Mouse (Mus musculus): ENCODE measurements at regions not wholly inside any gene's neighbourhood (a gene's known extent, or its start where the extent isn't known, plus 50 kb on each side); places are given as distances from the start of the nearest gene placed in this dataset.

DNA sequence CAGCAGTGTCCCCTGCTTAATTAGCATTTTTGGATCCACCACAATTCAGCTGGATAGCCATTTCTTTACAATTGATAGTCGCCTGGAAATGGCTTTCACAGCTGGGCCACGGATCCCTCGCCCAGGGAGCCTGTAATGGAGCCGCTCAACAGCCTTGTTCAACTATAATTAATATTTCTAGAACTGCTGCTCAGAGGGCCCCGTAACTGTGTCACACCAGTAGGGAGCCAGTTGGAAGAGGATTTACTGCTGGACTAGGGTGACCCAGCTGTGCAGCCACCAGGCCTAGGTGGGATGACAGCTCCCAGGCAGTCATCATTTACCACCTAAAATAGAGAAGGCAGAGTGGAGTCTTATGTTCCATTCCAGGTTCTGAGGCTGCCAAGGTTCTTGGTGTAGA is 529.2 kb downstream of the Nr2f2 start:
- DNase-seq (ENCODE audit: low spot score): no peak

DNA sequence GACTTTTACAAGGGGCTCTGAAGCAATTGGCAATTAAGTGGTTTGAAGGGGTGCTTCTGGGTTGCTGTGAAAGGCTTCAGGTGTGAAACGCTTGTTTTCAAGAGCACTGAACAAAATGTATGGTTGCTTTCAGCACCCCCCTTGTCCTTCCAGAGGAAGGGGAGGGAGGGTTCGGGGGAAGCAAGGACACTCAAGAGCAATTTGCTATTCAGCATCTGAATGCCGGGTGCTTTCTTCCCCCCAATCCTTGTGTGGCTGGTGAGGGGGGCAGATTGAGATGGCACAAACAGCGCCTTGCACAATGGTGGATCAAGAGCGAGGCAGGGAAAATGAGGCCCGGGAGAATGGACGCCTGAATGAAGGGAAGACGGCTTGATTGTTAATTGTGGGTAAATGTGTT is 539.3 kb downstream of the Nr2f2 start:
- no peak for DNase-seq (ENCODE audit: low spot score)

DNA sequence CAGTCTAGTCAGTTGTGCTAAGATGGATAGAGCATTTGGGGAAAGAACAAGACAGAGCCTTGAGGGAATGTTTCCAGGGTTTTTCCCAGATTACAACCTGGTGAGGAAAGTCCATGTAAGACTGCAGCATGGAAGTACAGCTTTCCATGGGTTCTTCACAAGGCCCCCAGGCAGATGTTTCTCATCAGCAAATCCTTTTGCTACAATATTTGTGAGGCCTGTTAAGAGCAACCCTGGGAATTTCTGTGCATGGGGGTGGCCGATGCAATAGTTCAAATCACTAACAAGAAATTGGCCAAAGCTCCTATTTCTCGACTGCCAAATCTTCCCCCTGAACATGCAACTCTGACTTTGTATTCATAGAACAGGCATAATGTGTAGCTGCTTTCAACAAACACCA is 546.0 kb downstream of the Nr2f2 start:
- DNase-seq (ENCODE audit: low spot score): no peak

DNA sequence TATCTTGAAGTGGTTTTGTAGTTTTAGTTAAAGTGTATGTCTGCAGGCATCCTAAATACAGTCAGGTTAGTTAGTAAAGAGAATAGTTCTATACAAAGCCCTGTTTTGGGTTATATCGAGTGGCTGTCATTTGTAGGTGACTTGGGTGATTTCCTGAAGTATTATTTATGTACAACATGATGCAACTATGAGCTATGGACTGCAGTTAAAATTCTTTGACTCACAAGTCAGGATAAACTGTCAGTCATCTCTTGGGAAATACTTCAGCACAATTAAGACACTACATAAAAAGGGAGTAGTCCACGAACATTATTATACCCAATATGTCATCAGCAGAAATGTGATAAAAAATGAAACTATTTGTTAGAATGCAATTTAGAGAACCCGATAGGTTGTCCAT is 554.2 kb downstream of the Nr2f2 start:
- no peak for DNase-seq (ENCODE audit: low spot score)

DNA sequence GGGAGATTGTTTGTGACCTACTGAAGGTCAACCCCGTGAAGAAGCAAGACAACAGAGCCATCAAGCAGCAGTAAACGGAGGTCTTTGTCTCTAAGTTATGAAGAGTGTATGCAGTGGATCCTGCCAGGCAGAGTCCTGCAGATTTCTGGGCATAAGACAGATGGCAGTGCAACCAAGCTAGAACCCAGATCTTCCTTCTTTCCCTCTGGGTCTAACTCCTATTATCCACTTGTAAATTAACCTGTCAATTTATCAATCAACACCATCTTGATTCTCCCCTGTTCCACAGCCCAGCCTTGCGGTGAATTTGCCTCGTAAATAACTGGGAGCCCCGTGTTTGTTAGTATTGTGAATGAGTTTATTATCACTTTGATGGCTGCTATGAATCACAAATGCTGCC is 555.7 kb downstream of the Nr2f2 start:
- peak; percentile 69 for DNase-seq (ENCODE audit: low spot score)

DNA sequence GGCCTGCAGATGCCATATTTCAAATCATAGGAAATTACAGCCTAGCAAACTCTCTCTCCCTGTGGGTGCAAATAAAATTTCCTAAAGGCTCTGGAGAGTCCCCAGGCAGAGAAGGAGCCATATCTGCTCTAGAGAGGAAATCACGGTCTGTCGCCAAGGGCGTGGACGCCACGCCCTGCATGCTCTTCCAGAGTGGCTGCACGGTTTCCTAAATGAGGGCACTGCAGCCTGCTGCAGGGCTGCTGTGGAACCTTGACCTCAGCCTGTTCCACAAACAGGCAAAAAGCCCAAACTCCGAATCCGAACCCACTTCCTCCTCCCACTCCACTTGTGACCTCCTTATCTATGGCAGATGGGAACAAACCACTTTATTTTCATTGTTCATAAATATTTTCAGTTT is 559.3 kb downstream of the Nr2f2 start:
- no peak for DNase-seq (ENCODE audit: low spot score)

DNA sequence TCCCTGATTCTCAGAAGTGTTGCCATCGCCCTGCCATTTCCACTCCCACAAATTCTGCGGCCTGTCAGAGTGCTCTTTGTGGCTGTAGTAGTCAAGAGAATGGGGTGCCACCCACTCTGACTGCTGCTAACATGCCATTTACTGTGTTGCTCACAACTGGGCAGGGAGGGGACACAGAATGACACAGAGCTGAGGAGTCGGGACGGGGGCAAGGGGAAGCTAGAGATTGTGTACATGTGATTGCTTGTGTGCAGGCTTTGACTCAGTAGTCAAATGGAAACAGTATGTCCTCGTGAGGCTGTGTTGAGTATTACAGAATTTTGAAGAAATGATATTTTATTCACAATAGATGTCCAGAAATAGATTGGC is 595.6 kb downstream of the Nr2f2 start:
- DNase-seq (ENCODE audit: low spot score): no peak

DNA sequence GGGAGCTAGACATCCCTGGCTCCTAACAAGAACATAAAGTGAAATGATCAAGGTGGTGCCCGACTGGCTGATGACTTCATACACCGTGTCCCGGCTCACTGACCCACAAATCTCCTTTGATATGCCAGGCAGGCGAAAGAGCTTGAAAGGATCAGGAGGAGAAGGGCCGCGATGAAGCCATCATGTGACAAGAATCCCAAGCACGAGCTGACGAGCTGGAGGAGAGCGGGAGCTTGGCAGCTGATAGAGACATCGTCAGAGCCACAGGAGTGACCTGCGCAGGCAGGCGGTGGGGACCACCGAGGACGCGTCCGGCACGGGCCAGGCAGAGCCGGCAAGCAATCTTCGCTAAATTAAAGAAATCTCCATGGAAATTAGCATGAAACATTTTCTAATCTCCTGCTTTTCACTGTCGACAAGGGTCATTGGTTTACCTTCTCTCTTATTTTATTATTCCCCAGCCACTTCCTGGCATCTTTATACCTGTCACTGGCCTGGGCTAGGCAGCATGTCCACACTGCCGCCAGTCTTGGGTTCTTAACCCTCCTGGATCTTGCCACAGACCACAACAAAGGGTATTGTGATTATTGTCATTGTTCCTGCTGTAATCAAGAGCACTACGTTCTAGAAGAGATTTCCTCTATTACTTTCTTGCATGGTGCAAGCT is 596.1 kb downstream of the Nr2f2 start:
- DNase-seq (ENCODE audit: low spot score): peak; percentile 49

DNA sequence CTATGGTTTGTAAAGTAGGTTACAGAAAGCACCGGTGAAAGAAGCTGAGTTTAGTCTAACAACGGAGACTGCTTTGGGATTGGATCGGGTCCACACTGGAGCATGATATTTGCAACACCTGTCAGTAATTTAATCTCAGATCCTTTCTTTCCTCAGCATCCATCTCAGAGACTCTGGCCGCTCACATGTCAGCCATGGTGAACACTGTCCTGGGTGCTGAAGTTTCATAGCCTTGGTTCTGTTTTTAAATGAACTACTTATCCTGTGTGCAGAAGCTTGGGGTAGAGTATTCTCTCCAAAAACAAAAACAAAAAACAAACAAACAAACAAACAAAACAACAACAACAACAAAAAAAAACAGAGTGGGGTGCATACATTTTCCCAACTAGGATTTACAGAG is 600.1 kb downstream of the Nr2f2 start:
- peak; percentile 65 for DNase-seq (ENCODE audit: low spot score)

DNA sequence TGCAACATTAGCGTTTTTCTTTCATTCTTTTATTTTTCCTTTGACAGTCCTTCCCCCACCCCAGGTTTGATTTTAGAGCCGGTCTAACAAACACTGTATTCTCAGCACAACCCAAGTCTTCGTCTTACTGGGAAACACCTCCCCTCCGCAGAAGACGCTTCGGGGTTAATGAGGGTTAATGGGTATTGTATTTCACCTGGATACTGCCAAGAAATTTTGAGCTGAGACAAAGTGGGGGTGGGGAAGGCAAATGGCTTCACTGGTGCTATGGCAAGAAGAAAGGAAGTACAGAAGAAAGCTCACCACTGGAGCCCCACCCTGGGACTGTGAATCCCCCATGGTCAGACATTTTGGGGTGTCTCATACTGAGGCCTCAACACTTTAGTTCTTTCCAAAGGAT is 626.0 kb downstream of the Nr2f2 start:
- DNase-seq (ENCODE audit: low spot score): no peak

DNA sequence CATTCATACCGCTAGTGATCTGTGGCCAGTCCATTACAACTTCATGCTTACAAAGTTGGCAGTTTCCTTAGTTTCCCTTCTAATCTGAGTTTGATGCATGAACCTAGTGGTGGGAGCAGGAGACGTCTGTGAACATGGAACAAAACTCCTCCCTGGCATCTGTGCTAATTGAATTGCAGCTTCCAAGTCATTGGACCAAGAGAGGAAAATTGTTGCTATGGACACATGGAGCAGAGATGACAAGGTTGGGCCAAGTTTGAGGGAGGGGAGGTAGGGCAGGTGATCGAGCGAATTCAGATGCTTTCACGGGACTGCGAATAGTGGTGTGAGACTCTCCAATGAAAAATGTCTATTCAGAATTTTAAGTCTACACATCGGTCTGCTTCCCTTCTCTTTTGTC is 627.5 kb downstream of the Nr2f2 start:
- no peak for DNase-seq (ENCODE audit: low spot score)

DNA sequence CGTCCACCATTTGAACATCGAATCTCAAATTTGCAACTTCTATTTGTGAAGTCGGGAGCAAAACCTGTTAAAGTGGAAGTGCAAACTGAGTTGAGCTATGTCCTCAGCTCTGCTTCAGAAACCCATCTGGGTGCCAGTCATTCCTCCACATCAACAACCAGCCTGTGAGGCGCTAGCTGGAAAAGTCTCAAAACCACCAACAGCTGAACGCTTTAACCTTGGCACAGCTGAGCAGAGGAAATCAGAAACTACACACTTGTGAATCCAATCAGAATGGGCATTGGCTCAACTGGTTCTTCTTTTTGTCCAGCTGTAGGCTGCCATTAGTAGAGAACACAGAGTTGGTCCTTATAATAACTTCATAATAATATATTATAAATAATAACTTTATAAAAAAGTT is 651.5 kb downstream of the Nr2f2 start:
- no peak for DNase-seq (ENCODE audit: low spot score)

DNA sequence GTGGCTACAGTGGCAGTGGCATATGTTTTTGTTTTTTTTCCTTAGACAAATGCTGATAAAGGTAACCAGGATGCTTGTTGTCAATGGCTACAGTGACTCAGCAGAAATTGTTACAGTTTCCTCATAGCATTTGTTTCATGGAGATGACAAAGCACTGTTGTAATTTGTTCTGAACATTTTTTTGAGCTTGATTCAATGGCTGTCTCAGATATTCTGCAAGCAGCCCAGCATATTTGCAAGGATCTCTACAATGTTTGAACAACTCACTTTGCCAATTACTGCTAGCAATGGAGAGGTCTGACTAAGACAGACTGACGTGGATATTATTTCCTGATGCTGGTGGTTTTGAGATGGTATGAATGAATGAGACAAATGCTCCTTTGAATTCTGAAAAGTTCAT is 696.3 kb downstream of the Nr2f2 start:
- no peak for DNase-seq (ENCODE audit: low spot score)

DNA sequence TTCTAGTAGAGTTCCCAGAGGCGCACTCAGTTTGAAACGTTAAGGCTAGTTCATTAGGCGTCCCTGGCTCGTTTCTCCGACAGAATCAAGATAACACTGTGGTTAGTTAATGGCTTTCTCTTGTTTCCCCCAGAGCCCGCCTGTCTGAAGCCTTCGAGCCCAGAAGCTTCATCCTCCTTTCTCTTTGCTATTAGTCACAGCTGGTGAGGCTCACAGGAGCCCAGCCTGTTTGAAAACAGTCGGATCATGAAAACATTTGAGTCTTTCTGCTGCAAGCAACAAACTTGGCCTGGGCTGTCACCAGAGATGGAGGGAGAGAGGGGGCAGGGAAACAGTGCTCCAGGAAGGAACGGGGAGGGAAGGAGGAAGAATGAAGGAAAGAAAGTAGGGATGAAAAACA is 711.0 kb downstream of the Nr2f2 start:
- DNase-seq (ENCODE audit: low spot score): peak; percentile 35

DNA sequence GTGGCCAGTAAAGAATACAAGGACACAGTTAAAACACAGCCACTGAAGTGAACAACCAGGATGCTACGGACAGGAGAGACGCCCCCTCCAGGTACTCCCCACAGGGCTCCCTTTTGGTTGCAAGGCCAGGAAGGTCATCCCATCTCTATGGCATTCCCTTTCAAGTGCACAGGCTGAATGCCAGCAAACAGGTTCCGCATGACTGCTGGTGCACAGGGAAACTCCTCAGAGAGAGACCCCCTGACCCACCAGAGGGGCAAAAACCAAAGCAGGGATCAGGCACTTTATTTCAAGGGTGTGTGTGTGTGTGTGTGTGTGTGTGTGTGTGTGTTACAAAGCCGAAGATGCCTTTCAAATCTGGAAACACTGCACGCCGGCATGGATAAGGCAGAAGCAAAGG is 721.1 kb downstream of the Nr2f2 start:
- DNase-seq (ENCODE audit: low spot score): peak; percentile 9

DNA sequence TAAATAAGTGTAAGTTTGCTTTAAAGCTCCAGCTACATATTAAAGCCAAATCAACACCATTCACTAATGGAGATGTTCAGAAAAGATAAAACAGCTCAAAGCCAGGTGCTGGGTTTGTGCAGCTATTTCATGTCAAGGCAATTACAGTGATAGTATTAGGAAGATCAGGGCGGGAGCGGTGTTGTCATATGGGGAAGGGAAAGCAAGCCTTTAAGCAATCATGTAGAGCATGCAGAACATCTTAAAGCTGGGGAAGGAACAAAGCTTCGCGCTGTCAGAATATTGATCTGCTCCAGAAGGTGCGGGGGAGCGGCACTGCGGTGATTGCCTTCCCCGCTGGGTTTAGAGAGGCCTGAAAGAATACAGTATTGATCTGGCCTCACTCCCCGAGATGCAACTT is 724.9 kb downstream of the Nr2f2 start:
- peak; percentile 4 for DNase-seq (ENCODE audit: low spot score)

DNA sequence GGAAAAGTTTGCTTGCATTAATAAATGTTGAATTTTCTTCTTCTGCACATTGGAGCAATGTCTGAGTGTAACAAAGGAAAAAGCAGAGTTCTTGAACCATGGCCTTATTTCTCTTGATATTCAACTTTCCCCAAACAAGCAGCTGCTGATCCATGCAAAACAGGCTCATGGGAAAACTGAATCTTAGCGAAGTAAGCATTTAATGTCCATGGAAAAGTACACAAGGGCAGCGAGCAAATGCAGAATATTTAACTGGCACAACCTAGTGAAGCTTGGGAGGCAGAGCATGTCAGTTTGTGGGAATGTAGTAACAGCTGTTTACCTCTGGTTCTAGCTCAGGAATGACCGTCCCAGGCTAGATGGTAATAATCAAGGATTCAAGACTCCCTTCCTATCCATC is 766.7 kb downstream of the Nr2f2 start:
- no peak for DNase-seq (ENCODE audit: low spot score)

DNA sequence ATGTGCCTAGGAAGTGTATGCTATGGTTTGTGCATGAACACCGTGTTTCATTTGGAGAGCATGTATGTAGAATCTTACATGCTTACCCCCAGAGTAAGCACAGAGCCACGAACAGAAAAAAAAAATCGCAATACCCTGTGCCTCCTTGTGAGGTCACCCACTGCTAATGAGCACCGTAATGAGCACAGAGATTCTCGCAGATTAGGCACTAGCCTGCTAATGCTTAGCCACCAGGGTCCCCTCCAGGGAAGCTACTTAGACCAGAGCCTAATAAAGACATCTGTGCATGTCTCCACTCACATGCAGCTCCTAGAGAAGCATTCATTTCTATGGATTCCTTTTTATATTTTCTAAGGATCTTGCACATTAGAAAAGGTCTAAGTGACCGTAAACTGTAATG is 780.8 kb downstream of the Nr2f2 start:
- peak; percentile 38 for DNase-seq (ENCODE audit: low spot score)

DNA sequence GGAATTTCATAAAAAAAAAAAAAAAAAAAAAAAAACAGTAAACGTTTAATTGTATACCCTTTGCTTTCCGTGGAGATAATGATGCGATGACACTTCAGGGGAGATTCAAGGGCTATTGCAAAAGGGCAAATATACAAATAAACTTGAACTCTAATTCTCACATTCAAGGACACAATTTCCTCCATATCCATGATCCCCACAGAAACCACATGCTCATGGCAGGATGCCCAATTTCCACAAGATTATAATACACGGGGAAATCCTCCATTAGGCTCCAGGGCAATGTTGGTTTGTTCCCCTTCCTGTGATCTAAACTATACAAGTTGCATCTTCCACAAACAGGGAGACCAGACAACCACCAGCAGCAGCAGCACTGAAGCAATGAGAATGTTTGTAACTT is 781.4 kb downstream of the Nr2f2 start:
- DNase-seq (ENCODE audit: low spot score): no peak

DNA sequence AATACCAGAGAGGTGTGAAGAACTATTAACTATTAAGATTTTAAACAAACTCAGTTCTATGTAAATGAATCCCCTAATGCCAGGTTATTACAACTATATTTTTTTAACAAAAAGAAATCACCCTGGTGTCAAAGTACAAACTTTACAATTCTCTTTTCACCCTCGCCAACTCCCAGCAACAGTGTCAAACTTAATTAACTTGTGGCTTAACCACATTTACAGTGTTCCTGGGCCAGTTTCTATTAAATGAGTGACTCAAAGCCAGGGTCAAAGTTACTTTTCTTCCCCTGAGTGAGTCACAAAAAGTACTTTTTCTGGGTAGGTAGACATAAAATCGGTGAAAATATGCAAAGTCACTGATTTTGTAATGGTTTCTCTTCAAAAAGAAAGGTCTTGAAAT is 782.0 kb downstream of the Nr2f2 start:
- DNase-seq (ENCODE audit: low spot score): no peak

DNA sequence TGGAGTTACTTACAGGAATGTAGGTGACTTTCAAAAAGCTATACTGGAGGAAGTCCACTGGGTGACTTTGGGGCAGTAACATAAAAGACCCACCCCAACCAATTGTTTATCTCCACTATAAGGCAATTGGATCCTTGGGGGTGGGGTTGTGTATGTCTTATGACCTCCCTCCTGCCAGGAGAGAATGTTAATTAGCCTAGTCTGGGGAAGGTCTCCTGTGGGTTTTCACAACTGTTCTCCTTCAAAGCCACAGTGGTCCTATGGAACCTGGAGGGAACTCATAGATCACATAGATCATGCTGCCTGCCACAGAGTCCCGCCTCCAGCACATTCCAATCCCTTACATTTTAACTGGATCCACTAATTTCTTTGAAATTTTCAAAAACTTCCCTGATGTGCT is 782.6 kb downstream of the Nr2f2 start:
- DNase-seq (ENCODE audit: low spot score): peak; percentile 13

DNA sequence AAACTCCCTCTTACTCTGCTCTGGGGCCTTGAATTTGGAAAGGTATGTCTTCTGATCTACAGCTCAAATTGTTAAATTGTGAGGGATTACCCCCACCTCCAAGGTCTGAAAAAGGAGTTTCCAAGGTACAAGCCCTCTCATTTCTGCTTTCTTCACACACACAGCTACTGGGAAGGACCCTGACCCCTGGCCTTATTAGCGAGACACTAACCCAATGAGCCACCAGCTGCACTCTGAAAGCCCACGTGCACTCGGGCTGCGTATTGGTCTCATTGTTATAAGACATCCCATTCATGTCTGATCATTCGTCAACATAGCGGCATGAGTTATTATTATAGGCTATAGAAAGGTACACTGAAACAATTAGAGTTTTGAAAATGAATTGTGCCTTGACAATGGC is 784.9 kb downstream of the Nr2f2 start:
- DNase-seq (ENCODE audit: low spot score): peak; percentile 72

DNA sequence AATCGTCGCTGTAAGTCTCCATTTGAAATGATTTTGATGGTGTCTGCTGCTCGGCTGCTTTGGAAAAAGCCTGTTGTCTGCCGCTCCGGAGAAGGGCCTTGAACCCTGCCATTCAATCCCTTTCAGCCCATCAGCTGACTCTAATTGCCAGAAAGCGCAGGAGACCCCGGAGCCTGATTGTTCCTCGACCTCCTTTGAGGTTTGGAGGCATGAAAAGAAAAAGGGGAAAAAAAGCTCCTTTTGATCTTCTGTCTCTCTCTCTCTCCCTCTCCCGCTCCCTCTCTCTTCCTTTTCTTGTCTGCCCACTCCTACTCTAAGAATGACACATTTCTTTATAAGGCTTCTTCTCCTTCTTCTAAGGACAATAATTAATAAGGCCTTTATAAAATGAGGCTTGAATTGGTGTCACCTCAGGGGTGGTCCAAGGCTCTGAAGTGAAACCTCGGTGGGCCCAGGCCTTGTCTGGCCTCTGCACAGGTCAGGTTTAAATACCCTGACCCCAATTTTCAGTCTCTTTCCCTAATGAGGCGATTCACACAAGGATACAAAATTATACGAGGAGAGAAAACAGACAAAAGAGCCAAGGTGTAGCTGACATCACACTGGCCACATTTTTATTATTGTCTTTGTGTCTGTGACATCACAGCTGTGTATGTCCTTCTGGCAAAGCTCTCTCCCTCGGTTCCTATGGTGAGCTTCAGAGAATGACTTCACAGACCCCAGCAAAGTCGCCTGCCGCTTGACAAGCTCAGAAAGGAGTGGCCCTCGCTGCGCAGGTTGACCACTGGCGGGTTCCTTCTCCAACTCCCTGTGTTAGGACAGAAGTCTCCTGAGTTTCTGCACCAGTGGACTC is 787.4 kb downstream of the Nr2f2 start:
- DNase-seq (ENCODE audit: low spot score): peak; percentile 78

DNA sequence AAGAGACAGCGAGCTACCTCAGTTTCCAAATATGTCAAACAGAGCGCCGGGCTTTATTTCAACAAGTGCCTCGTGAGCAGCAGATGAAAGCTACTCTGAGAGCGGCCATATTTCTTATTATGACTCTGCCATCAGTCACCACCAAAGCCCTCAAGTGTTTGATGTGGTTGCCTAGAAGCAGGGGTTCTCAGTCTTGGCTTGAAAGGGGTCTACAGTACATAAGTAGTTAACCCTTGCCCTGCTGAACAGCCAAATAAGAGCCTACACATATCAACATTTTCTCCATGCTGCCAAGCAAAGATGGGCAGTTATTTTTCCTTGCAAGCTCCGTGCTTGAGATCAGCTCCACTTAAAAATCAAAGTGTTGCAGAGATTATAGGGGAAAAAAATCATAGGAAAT is 788.8 kb downstream of the Nr2f2 start:
- no peak for DNase-seq (ENCODE audit: low spot score)
